Mouse (Mus musculus) heart, adult 2 months (tissue): Measurements from ENCODE around the gene Ptger4.

Experiments used
- CTCF ChIP-seq: fragments of 200-600 bp; IDR thresholded peaks from 2 replicates; pipeline ENCODE4 v1.8.1; 2022; ENCODE audit warnings: antibody characterized with exemption, mild to moderate bottlenecking, moderate library complexity
- POLR2A ChIP-seq: fragments of 200-500 bp; IDR thresholded peaks from 2 replicates; pipeline ENCODE4 v1.6.1; 2011; ENCODE audit warnings: mild to moderate bottlenecking, low read depth, low read length, control low read depth; ENCODE audit not compliant: insufficient read depth

- TF ChIP-seq CTCF (no peak), POLR2A (no peak)
Observed at GRCm38 (mm10) chr15:5184668-5185330, 59.2 kb downstream of the Ptger4 start.
